Mouse (Mus musculus) ES-E14 (cell line): Measurements from ENCODE around the gene Tktl2.

Source experiments
- CHD2 ChIP-seq: IDR thresholded peaks from 2 replicates; pipeline ENCODE4 v1.6.1; 2014; ENCODE audit warnings: mild to moderate bottlenecking, low read depth, low read length, inconsistent platforms
- HCFC1 ChIP-seq: IDR thresholded peaks from 2 replicates; pipeline ENCODE4 v1.6.1; 2012; ENCODE audit warnings: low read length, inconsistent platforms, borderline replicate concordance; ENCODE audit not compliant: insufficient read depth
- MAFK ChIP-seq: IDR thresholded peaks from 2 replicates; pipeline ENCODE4 v1.6.1; 2014; ENCODE audit warnings: mild to moderate bottlenecking, low read depth, low read length, inconsistent platforms; ENCODE audit not compliant: insufficient read depth
- ZNF384 ChIP-seq: IDR thresholded peaks from 2 replicates; pipeline ENCODE4 v1.6.1; 2012; ENCODE audit warnings: low read depth, low read length, inconsistent platforms

DNA sequence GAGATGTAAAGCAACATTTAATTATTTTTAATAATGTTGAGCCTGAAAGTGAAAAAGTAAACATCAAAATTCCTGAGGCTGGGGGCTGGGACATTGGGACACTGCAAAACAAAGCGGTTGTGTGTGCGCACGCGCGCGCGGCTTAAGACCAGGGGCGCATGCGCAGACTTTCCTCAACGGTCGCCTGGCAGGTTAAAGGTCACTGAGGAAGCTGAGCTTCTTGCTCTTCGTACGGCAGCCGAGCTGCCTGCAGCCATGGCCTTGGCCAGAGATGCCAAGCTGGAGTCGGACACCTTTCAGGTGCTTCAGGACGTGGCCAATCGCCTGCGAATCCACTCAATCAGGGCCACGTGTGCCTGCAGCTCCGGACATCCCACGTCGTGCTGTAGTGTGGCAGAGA lies at the start of gene Tktl2:
- TF ChIP-seq CHD2, result no peak
- TF ChIP-seq MAFK, result no peak
- TF ChIP-seq ZNF384, result no peak
- TF ChIP-seq HCFC1, result no peak
